Mouse (Mus musculus) lung, adult 2 months (tissue): ENCODE results near the gene Klhl30.

Experiments
- CTCF ChIP-seq: fragments of 200-500 bp; IDR thresholded peaks from 2 replicates; pipeline ENCODE4 v1.5.1; 2011; ENCODE audit warnings: mild to moderate bottlenecking, low read length, control low read depth; ENCODE audit not compliant: insufficient read depth
- POLR2A ChIP-seq: fragments of 200-500 bp; IDR thresholded peaks from 2 replicates; pipeline ENCODE4 v1.6.1; 2011; ENCODE audit warnings: low read depth, mild to moderate bottlenecking, control low read depth, low read length, borderline replicate concordance; ENCODE audit errors: extremely low read depth

GRCm38 (mm10) chr1:91312273-91312672, 38.5 kb upstream of the Klhl30 start:
- TF ChIP-seq POLR2A (no peak), CTCF (no peak)
